Mouse (Mus musculus) CD8-positive naive resting alpha-beta T cell, adult 2 months (primary cell): Measurements from ENCODE around the gene Ccdc88c.

Source experiments
- DNase-seq, 2 experiments: peaks; one replicate each; pipeline ENCODE4 v3.0.0; 2022; ENCODE audit warnings: low read depth in 2 of 2, low spot score in 2 of 2

Ccdc88c gene

DNA sequence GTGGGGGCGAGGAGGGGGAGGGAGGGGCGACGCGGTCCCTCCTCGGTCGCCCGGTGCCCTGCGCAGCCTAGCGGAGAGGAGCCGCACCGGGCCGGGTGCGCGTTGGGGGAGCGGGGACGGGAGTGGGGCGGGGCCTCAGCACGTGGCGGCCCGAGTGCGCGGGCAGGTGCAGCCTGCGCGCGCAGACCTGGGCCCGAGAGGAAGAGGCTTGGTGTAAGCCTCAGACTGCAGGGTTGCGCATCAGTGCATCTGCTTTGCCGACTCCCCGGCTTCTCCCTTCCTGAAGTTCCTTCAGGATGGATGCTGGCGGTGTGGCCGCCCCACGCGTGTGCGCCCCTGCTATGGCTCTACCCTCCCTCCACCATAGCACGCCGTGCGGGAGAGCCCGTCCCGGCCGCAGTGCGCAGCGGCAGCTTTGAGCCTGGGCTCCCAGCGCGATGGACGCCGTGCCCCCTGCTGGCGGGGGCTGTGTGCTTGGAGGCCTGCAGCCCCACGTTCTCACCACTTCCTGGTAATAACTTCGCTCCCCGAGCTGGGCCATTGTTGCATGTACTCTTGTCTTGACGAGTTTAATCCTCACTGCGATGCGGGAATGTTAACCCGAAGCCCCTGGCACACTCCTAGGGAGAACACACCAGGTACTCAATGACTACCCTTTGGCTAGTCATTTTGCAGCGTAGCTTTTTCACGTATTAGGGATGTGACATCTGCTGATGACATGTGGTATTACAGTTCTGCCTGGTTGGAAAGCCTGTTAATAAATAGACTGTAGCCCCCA, at the start of gene Ccdc88c:
Ccdc88c (minus strand) TSS at position 103 of the 778 bp plus-strand sequence.
- DNase-seq = peak; percentile 86 to 89

GRCm38 (mm10) chr12:101077955-101078354, 49.1 kb upstream of the Ccdc88c start:
- DNase-seq = no peak

DNA sequence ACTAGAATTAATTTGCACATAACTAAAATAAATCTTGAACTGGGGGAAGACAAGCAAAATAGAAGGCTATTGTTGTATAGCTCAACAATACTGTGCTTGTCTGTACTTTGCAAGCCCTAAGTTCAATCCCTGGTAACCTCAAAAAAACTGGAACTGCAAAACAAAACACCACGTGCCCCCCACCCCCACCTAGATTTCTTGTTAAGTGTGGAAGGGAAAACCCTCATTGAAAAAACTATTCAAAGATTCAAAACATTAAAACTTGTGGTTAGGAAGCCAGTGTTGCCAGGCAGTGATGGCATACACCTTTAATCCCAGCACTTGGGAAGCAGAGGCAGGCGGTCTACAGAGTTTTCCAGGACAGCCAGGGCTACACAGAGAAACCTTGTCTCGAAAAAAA, 46.6 kb upstream of the Ccdc88c start:
- DNase-seq = no peak

- DNase-seq = no peak
Observed at GRCm38 (mm10) chr12:101074821-101075429, 46.1 kb upstream of the Ccdc88c start.

- DNase-seq = no peak
Observed at GRCm38 (mm10) chr12:101069813-101070212, 41.0 kb upstream of the Ccdc88c start.

GRCm38 (mm10) chr12:101066329-101066728, 37.5 kb upstream of the Ccdc88c start:
- DNase-seq = no peak

- no peak for DNase-seq
Observed at GRCm38 (mm10) chr12:101039956-101040355, 11.1 kb upstream of the Ccdc88c start.

- peak in 1 of 2 experiments; percentile 56 for DNase-seq
Observed at GRCm38 (mm10) chr12:101028247-101028953, 456 bp downstream of the Ccdc88c start.

DNA sequence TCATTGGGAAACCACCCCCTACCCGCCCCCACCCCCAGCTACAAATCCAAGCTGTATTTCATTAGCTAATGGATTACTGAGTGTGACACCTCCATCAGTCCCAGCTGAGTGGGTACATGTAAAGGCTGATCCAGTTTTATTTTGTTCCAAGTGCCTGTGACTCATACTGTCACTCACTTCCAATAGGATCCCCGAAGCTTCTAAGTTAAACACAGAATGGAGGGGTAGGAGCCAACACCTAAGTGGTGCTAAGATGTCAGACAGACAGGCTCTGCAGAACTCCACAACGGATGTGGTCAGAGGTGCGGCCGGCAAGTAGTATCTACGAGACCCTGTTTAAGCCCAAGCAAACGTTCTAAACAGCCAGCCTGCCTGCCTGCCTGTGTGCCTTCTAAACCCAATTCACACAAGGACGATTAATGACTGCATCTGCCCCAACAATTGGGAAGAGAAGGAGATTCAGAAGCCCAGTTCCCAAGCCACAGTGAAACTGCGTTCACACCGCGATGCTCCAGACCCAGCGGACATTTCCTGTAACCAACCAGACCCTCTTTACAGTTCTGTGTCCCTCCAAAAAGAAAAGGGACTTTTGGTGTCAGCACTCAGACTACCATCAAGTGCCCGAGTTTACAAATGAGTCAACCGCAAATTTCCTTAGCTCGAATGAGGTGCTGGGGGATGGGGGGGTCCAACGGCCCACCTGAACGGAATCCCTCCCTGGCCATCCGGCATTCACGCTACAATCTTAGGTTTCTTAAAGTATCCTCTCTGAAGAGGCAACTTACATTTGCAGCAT, 1.2 kb downstream of the Ccdc88c start:
- peak; percentile 57 to 68 for DNase-seq

DNA sequence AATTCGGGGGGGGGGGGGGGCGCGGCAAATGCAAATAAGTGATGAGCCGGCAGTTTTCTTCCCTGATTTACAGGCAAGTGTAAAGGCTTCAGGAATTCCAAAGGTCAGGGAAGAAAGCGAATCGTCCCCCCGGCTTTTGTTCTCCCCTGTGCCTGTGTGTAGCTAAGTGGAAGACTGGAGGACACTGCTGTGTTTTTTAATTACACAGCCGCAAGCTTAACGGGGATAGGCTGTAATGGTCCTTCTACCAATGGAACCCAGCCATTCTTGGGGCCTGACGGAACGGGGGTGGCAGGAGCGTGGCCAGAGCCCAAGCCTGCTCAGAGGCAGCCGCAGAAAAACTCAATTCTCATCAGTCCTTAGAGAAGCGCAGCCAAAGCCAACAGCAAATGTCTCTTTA, 1.9 kb downstream of the Ccdc88c start:
- DNase-seq = no peak

DNA sequence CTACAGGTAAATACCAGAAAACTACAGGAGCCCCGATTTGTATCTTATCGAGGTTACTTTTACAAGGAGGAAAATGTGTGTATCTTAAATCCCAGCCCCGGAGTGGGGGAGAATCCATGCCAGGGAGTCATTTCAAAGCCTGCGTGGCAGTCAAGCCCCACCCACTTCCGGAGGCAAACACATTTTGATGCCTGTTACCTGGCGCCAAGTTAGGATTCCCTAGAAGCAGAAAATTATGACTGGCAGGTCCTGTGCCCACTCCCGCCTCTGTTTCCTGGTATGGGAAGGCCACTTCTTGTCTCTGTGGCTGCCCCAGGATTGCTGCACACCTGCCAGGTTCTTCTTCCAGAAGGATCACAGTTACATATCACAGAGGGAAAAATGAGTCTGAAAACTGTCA, 2.3 kb downstream of the Ccdc88c start:
- no peak for DNase-seq

GRCm38 (mm10) chr12:101026025-101026424, 2.8 kb downstream of the Ccdc88c start:
- DNase-seq = no peak

DNA sequence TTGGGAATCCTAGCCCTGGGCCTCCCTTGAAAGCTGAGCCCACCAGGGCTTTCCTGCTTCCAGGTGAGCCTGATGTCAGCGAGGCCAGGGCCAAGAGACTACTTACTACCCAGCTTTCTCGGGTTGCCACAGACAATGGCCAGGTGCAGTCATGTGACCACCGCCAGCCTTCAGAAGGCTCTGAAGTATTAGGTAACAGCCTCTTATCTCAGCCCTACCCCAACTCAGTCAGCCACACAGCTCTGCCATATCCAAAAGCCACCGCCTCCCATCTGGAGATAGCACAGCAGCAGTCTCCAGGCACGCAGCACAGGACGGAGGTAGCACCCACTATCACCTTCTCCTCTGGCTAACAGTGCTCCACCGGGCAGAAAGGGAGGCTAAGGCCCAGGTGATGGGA, 3.5 kb downstream of the Ccdc88c start:
- no peak for DNase-seq

- DNase-seq = no peak
Observed at GRCm38 (mm10) chr12:101024824-101025223, 4.0 kb downstream of the Ccdc88c start.

GRCm38 (mm10) chr12:101023143-101023542, 5.7 kb downstream of the Ccdc88c start:
- no peak for DNase-seq

DNA sequence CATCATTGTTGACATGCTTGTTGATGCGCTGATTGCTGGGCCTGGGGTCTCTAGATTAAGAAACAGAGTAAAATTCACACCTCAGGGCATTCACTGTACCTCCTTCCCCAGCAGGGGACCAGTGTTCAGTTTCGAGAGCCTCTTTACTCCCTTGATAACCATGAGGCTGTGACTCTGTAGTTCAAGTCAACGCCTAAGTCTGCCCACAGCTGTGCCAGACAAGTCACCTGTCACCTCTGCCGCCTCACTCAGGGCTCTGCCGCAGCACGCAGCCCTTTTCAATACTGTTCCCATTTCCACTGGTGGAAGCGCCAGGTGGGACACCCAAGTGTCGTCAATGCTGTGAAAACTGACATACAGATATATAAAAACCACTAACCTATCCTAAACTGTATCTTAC, 6.5 kb downstream of the Ccdc88c start:
- peak in 1 of 2 experiments; percentile 27 for DNase-seq

DNA sequence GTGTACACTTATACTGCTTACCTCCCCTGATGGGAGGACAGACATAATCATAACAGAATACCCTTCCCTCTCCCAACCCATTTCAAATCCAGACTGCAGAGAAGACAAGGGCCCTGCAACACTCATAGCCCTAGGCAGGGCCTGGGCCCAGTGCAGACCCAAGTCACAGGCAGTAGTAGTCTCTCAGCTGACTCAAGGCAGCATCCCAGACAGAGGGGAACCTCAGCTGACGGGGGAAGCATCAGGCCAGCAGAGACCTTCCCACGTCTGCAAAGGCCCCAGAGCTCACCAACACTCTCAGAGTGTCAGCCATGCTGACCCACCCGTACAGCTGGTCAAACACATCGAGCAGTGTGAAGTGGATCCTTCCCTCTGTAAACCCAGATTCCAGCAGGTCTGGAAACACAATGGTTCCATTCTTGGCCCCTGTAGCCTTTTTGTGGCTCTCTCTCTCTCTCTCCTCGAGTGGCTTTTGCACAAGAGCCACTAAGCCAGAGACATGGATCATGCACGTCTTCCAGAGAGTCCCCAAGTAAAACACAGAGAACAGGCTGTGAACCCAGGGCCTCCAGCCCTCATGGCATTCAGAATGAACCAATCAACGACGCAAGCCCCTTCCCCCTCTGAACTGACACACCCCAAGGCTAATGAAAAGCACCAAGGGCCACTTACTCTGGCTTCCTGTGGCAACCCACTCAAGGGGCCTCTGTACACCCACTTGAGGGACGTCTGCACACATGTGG, 7.2 kb downstream of the Ccdc88c start:
- DNase-seq = no peak

- no peak for DNase-seq
Observed at GRCm38 (mm10) chr12:101020210-101021015, 8.4 kb downstream of the Ccdc88c start.

GRCm38 (mm10) chr12:101019443-101019842, 9.4 kb downstream of the Ccdc88c start:
- no peak for DNase-seq

GRCm38 (mm10) chr12:101019031-101019430, 9.8 kb downstream of the Ccdc88c start:
- no peak for DNase-seq
